Mouse (Mus musculus) thymus, adult 2 months (tissue): ENCODE measurements around the gene Acsbg1. TPM values are rescaled to one million over a fixed set of nuclear protein-coding genes. Genes with fewer than 3 reads are reported as not detected.

Source experiments
- DNase-seq: peaks from one replicate; pipeline ENCODE4 v3.0.0; 2021
- H3K27ac ChIP-seq: fragments of 200-500 bp; 2 replicates; pipeline ENCODE4 v1.5.1; 2012; ENCODE audit warnings: low read length, control low read depth; ENCODE audit not compliant: control insufficient read depth, insufficient read depth
- H3K27me3 ChIP-seq: fragments of 200-500 bp; 2 replicates; pipeline ENCODE4 v1.6.1; 2012; ENCODE audit warnings: mild to moderate bottlenecking, low read length, moderate library complexity, mixed read lengths; ENCODE audit not compliant: control insufficient read depth, insufficient read depth
- H3K36me3 ChIP-seq: fragments of 200-500 bp; 2 replicates; pipeline ENCODE4 v1.6.1; 2012; ENCODE audit warnings: mild to moderate bottlenecking, low read length, moderate library complexity; ENCODE audit not compliant: control insufficient read depth, insufficient read depth
- H3K4me1 ChIP-seq: fragments of 200-500 bp; replicated peaks from 2 replicates; pipeline ENCODE4 v1.6.1; 2012; ENCODE audit warnings: low read length; ENCODE audit not compliant: control insufficient read depth, insufficient read depth
- H3K4me3 ChIP-seq: fragments of 200-500 bp; 2 replicates; pipeline ENCODE4 v1.5.1; 2012; ENCODE audit warnings: mild to moderate bottlenecking, low read length, control low read depth, moderate library complexity; ENCODE audit not compliant: control insufficient read depth, insufficient read depth
- CTCF ChIP-seq: fragments of 200-500 bp; IDR thresholded peaks from 2 replicates; pipeline ENCODE4 v1.5.1; 2012; ENCODE audit warnings: mild to moderate bottlenecking, control low read depth, low read length, moderate library complexity, borderline replicate concordance; ENCODE audit not compliant: control insufficient read depth, poor library complexity, insufficient read depth; ENCODE audit errors: extremely low read depth
- POLR2A ChIP-seq: fragments of 200-500 bp; IDR thresholded peaks from 2 replicates; pipeline ENCODE4 v1.6.1; 2012; ENCODE audit warnings: mild to moderate bottlenecking, low read length, control low read depth, moderate library complexity; ENCODE audit not compliant: control insufficient read depth, poor library complexity, insufficient read depth; ENCODE audit errors: extremely low read depth
- WGBS: fragments of 180-500 bp; shearing (Covaris S2); methylation state at CpG from one replicate; pipeline ENCODE4 v1.1.7; 2018; 5-methylcytosine and 5-hydroxymethylcytosine counted together
- polyA plus RNA-seq: library from polyadenylated mRNA; depleted of rRNA; stranded (reverse); fragments of >200 nt; gene quantifications from 2 replicates; pipeline ENCODE4 v1.2.3, GENCODE M21; 2012; rRNA removed

Acsbg1 gene
- polyA plus RNA-seq, 1 experiment = 4.1 TPM

DNA sequence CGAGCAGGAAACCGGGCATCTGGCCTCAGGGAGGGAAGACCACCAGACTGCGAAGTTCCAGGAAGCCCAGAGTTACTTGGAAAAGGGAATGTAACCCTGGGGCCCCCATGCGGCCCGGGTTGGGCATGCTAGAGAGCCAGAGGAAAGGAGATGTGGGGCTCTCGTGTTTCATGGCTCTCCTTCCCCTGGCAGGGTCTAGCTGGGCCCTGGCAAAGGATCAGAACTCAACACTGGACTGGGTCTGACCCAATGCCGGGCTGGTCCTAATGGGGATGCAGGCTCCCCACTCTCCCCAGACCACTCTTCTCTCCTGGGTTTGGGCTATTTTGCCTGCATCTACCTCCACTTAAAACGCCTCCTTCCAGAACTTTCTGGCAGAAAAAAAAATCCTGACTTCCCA lies 102.9 kb downstream of the Acsbg1 start:
- Histone ChIP-seq H3K4me1 (peaks cover 7% of the 10 kb centered on the region), H3K36me3 (no peaks in the 10 kb centered on the region), H3K27ac (no peak overlapping the region), H3K27me3 (no peaks in the 10 kb centered on the region), H3K4me3 (no peak overlapping the region)
- no peak for DNase-seq
- 89% methylated on average over 8 of the region's 8 CpGs for WGBS
- TF ChIP-seq CTCF = no peak
- no peak for TF ChIP-seq POLR2A

DNA sequence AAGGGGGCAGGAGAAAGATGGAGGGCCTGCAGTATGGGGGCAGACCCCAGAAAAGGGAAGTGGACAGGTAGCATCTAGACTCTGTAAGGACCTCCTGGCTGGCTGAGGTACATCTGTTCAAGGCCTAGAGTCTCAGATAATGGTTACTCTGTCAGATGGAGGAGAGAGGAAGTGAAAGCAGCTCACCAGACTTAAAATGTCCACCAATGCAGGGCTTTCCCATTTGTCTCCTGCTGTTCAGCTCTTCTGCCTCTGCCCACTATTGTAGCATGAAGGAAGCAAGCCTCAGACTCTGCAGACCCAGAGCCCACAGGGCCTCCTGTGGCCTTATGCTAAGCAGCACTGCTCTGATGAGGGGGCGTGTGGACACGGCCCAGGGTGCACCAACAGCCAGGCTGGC lies 106.6 kb downstream of the Acsbg1 start:
- 75% methylated on average over 2 of the region's 2 CpGs for WGBS
- peaks cover 5% of the 10 kb centered on the region for H3K4me1 ChIP-seq
- no peak for TF ChIP-seq POLR2A
- no peak for TF ChIP-seq CTCF
- no peaks in the 10 kb centered on the region for H3K27me3 ChIP-seq
- H3K4me3 ChIP-seq = no peak overlapping the region
- no peaks in the 10 kb centered on the region for H3K36me3 ChIP-seq
- no peak for DNase-seq
- no peak overlapping the region for H3K27ac ChIP-seq

Other genes starting within 250 kb of the Acsbg1 start
- 0.89 and 1.0 TPM in 2 replicates for gene Dmxl2, start 160.2 kb downstream of the Acsbg1 start, polyA plus RNA-seq
- gene Sh2d7, start 122.9 kb downstream of the Acsbg1 start, polyA plus RNA-seq = 1.3 and 1.9 TPM in 2 replicates
- gene Cib2, start 101.7 kb downstream of the Acsbg1 start, polyA plus RNA-seq = 5.8 and 6.4 TPM in 2 replicates
- 44.6 and 50.1 TPM in 2 replicates for gene Idh3a, start 75.5 kb downstream of the Acsbg1 start, polyA plus RNA-seq
- gene Dnaja4, start 37.0 kb upstream of the Acsbg1 start, polyA plus RNA-seq = 2.5 and 4.5 TPM in 2 replicates
- 42.2 and 49.7 TPM in 2 replicates for gene Wdr61, start 72.6 kb upstream of the Acsbg1 start, polyA plus RNA-seq
- 2.8 and 5.4 TPM in 2 replicates for gene Crabp1, start 102.9 kb upstream of the Acsbg1 start, polyA plus RNA-seq
- gene Ireb2, start 201.9 kb upstream of the Acsbg1 start, polyA plus RNA-seq = 8.9 and 11.5 TPM in 2 replicates